Comparison of ENCODE assay signal across 9 mouse cellular contexts in the genomic region with DNA sequence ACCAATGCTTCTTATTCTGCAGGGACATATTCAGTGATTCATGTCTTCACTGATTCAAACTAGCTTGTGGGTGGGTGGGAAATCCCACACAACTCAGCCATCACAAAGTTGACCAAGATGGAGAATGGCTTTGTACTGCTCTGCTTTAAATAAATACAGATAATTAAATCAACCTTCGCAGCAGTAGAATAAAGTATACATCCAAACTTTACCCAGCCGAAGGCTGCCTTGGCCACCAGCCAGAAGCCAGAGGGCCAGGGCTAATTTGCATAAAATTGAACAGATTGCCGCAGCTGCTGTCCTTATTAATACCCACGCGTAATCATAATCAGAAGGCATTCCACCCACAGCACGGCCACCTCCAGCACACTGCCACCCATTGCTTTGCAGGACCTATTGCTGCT.
A peak's percentile ranks its signal among the peaks of the same experiment; 100 is the strongest.
DNase-seq lines count a peak whose midpoint lies in the region; ATAC-seq lines count a peak whose summit lies in the region.
"Had no signal": no experiment of that assay in that cellular context is flagged by ENCODE, and none has a peak within 500 bp of the region (broad histone marks: within the 10 kb centered on the region; RNA-seq: fewer than 3 reads in every experiment).

No protein-coding gene starts in this region.

- H3K27me3 ChIP-seq in forebrain, embryonic 11.5 days (ENCODE audit: control insufficient read depth, insufficient read depth, low read length): no peaks in the 10 kb centered on the region
- no peaks in the 10 kb centered on the region for H3K27me3 ChIP-seq in forebrain, embryonic 10.5 days (ENCODE audit: poor library complexity, severe bottlenecking)
- H3K27me3 ChIP-seq: liver, embryonic 13.5 days had no signal

- no peak overlapping the region for H3K4me3 ChIP-seq in forebrain, embryonic 11.5 days (ENCODE audit: low read depth, low read length)
- no peak overlapping the region for H3K4me3 ChIP-seq in forebrain, embryonic 10.5 days
- H3K4me3 ChIP-seq: liver, embryonic 13.5 days had no signal

- no peak overlapping the region for H3K9ac ChIP-seq in forebrain, embryonic 11.5 days (ENCODE audit: low read length)
- H3K9ac ChIP-seq: liver, embryonic 13.5 days had no signal

- no peaks in the 10 kb centered on the region for H3K36me3 ChIP-seq in forebrain, embryonic 11.5 days (ENCODE audit: control insufficient read depth, insufficient read depth, low read length)
- H3K36me3 ChIP-seq in forebrain, embryonic 10.5 days (replicated peaks): no peaks in the 10 kb centered on the region
- H3K36me3 ChIP-seq: liver, embryonic 13.5 days had no signal

- H3K4me2 ChIP-seq in forebrain, embryonic 11.5 days (ENCODE audit: low read depth, low read length, severe bottlenecking): no peak overlapping the region
- H3K4me2 ChIP-seq: liver, embryonic 13.5 days had no signal

- DNase-seq in forebrain, embryonic 11.5 days (ENCODE audit: low spot score): peak; percentile 56
- DNase-seq in forebrain, embryonic 10.5 days (ENCODE audit: extremely low spot score, low spot score): no peak
- DNase-seq in cerebellum, adult 8-10 months: peak; percentile 1
- peak; percentile 54 to 70 for DNase-seq in frontal cortex, postnatal 36 days (ENCODE audit: low spot score in 2 of 2)
- DNase-seq in layer of hippocampus, postnatal 25 days (ENCODE audit: extremely low spot score in 1 of 2, low spot score in 1 of 2): peak; percentile 26 to 29
- peak; percentile 36 for DNase-seq in retina, embryonic 14.5 days (ENCODE audit: low spot score)
- DNase-seq in adrenal gland, postnatal 4 days (ENCODE audit: low spot score in 2 of 2): no peak
- DNase-seq: liver, embryonic 13.5 days had no signal

- no peak overlapping the region for H3K27ac ChIP-seq in forebrain, embryonic 11.5 days (ENCODE audit: low read depth, low read length)
- H3K27ac ChIP-seq in forebrain, embryonic 10.5 days: no peak overlapping the region
- H3K27ac ChIP-seq: liver, embryonic 13.5 days had no signal

- peak; percentile 74 for ATAC-seq in forebrain, embryonic 11.5 days (replicated peaks; ENCODE audit: low FRiP score)
- ATAC-seq in erythroid progenitor cell, adult 5-6 weeks (replicated peaks; ENCODE audit: low FRiP score, poor library complexity, severe bottlenecking): no peak

- H3K4me1 ChIP-seq in forebrain, embryonic 11.5 days (replicated peaks; ENCODE audit: control insufficient read depth, insufficient read depth, low read length): no peaks in the 10 kb centered on the region
- peaks cover 5% of the 10 kb centered on the region; the same call in 1 of the 2 replicates for H3K4me1 ChIP-seq in forebrain, embryonic 10.5 days
- H3K4me1 ChIP-seq: liver, embryonic 13.5 days had no signal

- no peaks in the 10 kb centered on the region for H3K9me3 ChIP-seq in forebrain, embryonic 11.5 days (ENCODE audit: control insufficient read depth, low read length)
- H3K9me3 ChIP-seq in forebrain, embryonic 10.5 days: no peaks in the 10 kb centered on the region
- H3K9me3 ChIP-seq: liver, embryonic 13.5 days had no signal

- WGBS in forebrain, embryonic 11.5 days: 49% methylated on average over 6 of the region's 6 CpGs
- WGBS in forebrain, embryonic 10.5 days: 73% methylated on average over 6 of the region's 6 CpGs

Comparison
In these comparisons a context has a peak if more than half of its experiments do, and no peak if none do; other contexts are left out.
1. DNase-seq: peak in forebrain, embryonic 11.5 days (single experiment), cerebellum, adult 8-10 months (single experiment), frontal cortex, postnatal 36 days (2 of 2), layer of hippocampus, postnatal 25 days (2 of 2) and retina, embryonic 14.5 days (single experiment); none in forebrain, embryonic 10.5 days (single experiment) and adrenal gland, postnatal 4 days (0 of 2).